Mouse (Mus musculus) CH12.LX (cell line): Measurements from ENCODE around the gene Dnaja3. TPM values are rescaled to one million over a fixed set of nuclear protein-coding genes. Genes with fewer than 3 reads are reported as not detected.

ENCODE experiments used
- DNase-seq: peaks from one replicate; pipeline ENCODE4 v3.0.0-alpha.2; 2013; ENCODE audit errors: extremely low read depth
- H3K27ac ChIP-seq: 2 replicates; pipeline ENCODE4 v1.5.1; 2012; ENCODE audit warnings: low read depth, mild to moderate bottlenecking, control low read depth, moderate library complexity; ENCODE audit not compliant: insufficient read depth
- H3K27me3 ChIP-seq: replicated peaks from 2 replicates; pipeline ENCODE3; 2012; ENCODE audit warnings: inconsistent platforms
- H3K36me3 ChIP-seq, 2 experiments: replicated peaks in 1 of 2; 2 replicates each; pipeline versions ENCODE3 to v1.6.1; 2012; ENCODE audit warnings: inconsistent platforms in 1 of 2, low read length in 1 of 2, mild to moderate bottlenecking in 1 of 2, mixed read lengths in 1 of 2, moderate library complexity in 1 of 2; ENCODE audit not compliant: control insufficient read depth in 1 of 2, insufficient read depth in 1 of 2
- H3K4me1 ChIP-seq, 2 experiments: 2 replicates each; pipeline ENCODE4 v1.6.1; 2012; ENCODE audit warnings: inconsistent platforms in 1 of 2, moderate library complexity in 1 of 2; ENCODE audit not compliant: insufficient read depth in 2 of 2, control insufficient read depth in 1 of 2
- H3K4me2 ChIP-seq: 2 replicates; pipeline ENCODE4 v1.6.1; 2012; ENCODE audit warnings: low read depth, mild to moderate bottlenecking, control low read depth; ENCODE audit not compliant: poor library complexity, insufficient read depth, severe bottlenecking
- H3K4me3 ChIP-seq, 3 experiments: fragments of 150-350 bp in 1 of 3; sonication (generic) in 1 of 3; replicated peaks in 1 of 3; 2 replicates each; pipeline versions ENCODE3 to v1.5.1; 2011 to 2012; ENCODE audit warnings: low read depth in 2 of 3, low read length in 2 of 3, mild to moderate bottlenecking in 2 of 3, moderate library complexity in 2 of 3, control low read depth in 1 of 3, improper control_type of control experiment in 1 of 3, inconsistent platforms in 1 of 3, mixed read lengths in 1 of 3; ENCODE audit not compliant: poor library complexity in 1 of 3
- H3K79me2 ChIP-seq: replicated peaks from 2 replicates; pipeline ENCODE4 v1.6.1; 2012; ENCODE audit warnings: mild to moderate bottlenecking, moderate library complexity; ENCODE audit not compliant: control insufficient read depth, poor library complexity, insufficient read depth, severe bottlenecking; ENCODE audit errors: extremely low read depth
- H3K9ac ChIP-seq: 2 replicates; pipeline ENCODE4 v1.6.1; 2012; ENCODE audit warnings: low read depth, mild to moderate bottlenecking, control low read depth, moderate library complexity; ENCODE audit not compliant: insufficient read depth
- H3K9me3 ChIP-seq: replicated peaks from 2 replicates; pipeline ENCODE3; 2012; ENCODE audit warnings: low read length, inconsistent platforms, mixed read lengths
- CHD1 ChIP-seq: IDR thresholded peaks from 2 replicates; pipeline ENCODE4 v1.6.1; 2012; ENCODE audit warnings: low read depth, low read length, improper control_type of control experiment, inconsistent platforms
- E2F4 ChIP-seq: IDR thresholded peaks from 2 replicates; pipeline ENCODE4 v1.6.1; 2011; ENCODE audit warnings: low read depth, low read length, improper control_type of control experiment; ENCODE audit not compliant: insufficient replicate concordance
- EP300 ChIP-seq: IDR thresholded peaks from 2 replicates; pipeline ENCODE4 v1.6.1; 2011; ENCODE audit warnings: low read length, improper control_type of control experiment
- ETS1 ChIP-seq: conservative IDR thresholded peaks from 2 replicates; pipeline ENCODE4 v1.6.1; 2012; ENCODE audit warnings: low read depth, mild to moderate bottlenecking, inconsistent platforms, low read length, improper control_type of control experiment, moderate library complexity
- JUN ChIP-seq: IDR thresholded peaks from 2 replicates; pipeline ENCODE4 v1.6.1; 2011; ENCODE audit warnings: low read depth, mild to moderate bottlenecking, low read length, improper control_type of control experiment, moderate library complexity; ENCODE audit not compliant: insufficient read depth
- JUND ChIP-seq: conservative IDR thresholded peaks from 2 replicates; pipeline ENCODE4 v1.6.1; 2011; ENCODE audit warnings: low read depth, low read length, improper control_type of control experiment
- MAFK ChIP-seq: IDR thresholded peaks from 2 replicates; pipeline ENCODE4 v1.6.1; 2011; ENCODE audit warnings: low read length, improper control_type of control experiment; ENCODE audit not compliant: insufficient replicate concordance
- MAX ChIP-seq: IDR thresholded peaks from 2 replicates; pipeline ENCODE4 v1.6.1; 2011; ENCODE audit warnings: low read length, improper control_type of control experiment
- MAZ ChIP-seq: IDR thresholded peaks from 2 replicates; pipeline ENCODE4 v1.6.1; 2012; ENCODE audit warnings: low read depth, mild to moderate bottlenecking, inconsistent platforms, low read length, improper control_type of control experiment, moderate library complexity
- MYC ChIP-seq: IDR thresholded peaks from 2 replicates; pipeline ENCODE4 v1.6.1; 2011; ENCODE audit warnings: low read depth, mild to moderate bottlenecking, improper control_type of control experiment, low read length
- PAX5 ChIP-seq: IDR thresholded peaks from 2 replicates; pipeline ENCODE4 v1.6.1; 2012; ENCODE audit warnings: low read length, inconsistent platforms, mixed read lengths
- POLR2AphosphoS2 ChIP-seq: IDR thresholded peaks from 2 replicates; pipeline ENCODE4 v1.6.1; 2011; ENCODE audit warnings: low read depth, low read length, improper control_type of control experiment
- SIN3A ChIP-seq: IDR thresholded peaks from 2 replicates; pipeline ENCODE4 v1.6.1; 2012; ENCODE audit warnings: low read length, improper control_type of control experiment, inconsistent platforms
- TBP ChIP-seq: conservative IDR thresholded peaks from 2 replicates; pipeline ENCODE4 v1.6.1; 2011; ENCODE audit warnings: low read depth, low read length, improper control_type of control experiment
- UBTF ChIP-seq: IDR thresholded peaks from 2 replicates; pipeline ENCODE4 v1.6.1; 2012; ENCODE audit warnings: low read depth, mild to moderate bottlenecking, inconsistent platforms, low read length, improper control_type of control experiment, moderate library complexity
- USF2 ChIP-seq: conservative IDR thresholded peaks from 2 replicates; pipeline ENCODE4 v1.6.1; 2011; ENCODE audit warnings: low read depth, low read length, improper control_type of control experiment
- ZC3H11A ChIP-seq: IDR thresholded peaks from 2 replicates; pipeline ENCODE4 v1.6.1; 2012; ENCODE audit warnings: low read depth, mild to moderate bottlenecking, inconsistent platforms, low read length, improper control_type of control experiment
- ZMIZ1 ChIP-seq: IDR thresholded peaks from 2 replicates; pipeline ENCODE4 v1.6.1; 2012; ENCODE audit warnings: low read depth, mild to moderate bottlenecking, inconsistent platforms, low read length, improper control_type of control experiment
- dilution Hi-C: fragments of 300-500 bp; cut with MboI; formaldehyde crosslinking; loops from 2 replicates; pipeline ENCODE4 v1.14.3; 2020; ENCODE audit warnings: low sequenced_read_pairs; ENCODE audit not compliant: extremely low pct_unique_long_range_greater_than_20kb, extremely low pct_ligation_motif_present
- in situ Hi-C: fragments of 300-500 bp; cut with MboI; formaldehyde crosslinking; loops from 3 replicates; pipeline ENCODE4 v1.14.3; 2019; ENCODE audit warnings: low sequenced_read_pairs, low pct_ligation_motif_present, low pct_unique_long_range_greater_than_20kb, mixed read lengths
- polyA plus RNA-seq: library from polyadenylated mRNA; unstranded; fragments of >175 nt; gene quantifications from 2 replicates; pipeline ENCODE4 v1.2.1, GENCODE M21; 2012; ENCODE audit warnings: low read depth; ENCODE audit not compliant: insufficient read length
- total RNA-seq, 2 experiments: library from RNA; depleted of rRNA; stranded (reverse); fragments of 300-350 nt in 1 of 2; fragments of >200 nt in 1 of 2; gene quantifications; 2 replicates each; pipeline ENCODE4 v1.2.3; 2012 to 2014

Dnaja3 gene
- total and polyA plus RNA-seq, 3 experiments, result 56.6 to 85.3 (median 80.4) TPM

GRCm38 (mm10) chr16:4642937-4643336 is 3.1 kb downstream of the Dnaja3 start:
- Histone ChIP-seq H3K36me3 (peaks cover 12 to 80% of the 10 kb centered on the region in 2 experiments), H3K4me1 (peaks cover 16 to 32% of the 10 kb centered on the region in 2 experiments), H3K4me2 (no peak overlapping the region), H3K9ac (no peak overlapping the region), H3K27ac (no peak overlapping the region), H3K27me3 (no peaks in the 10 kb centered on the region), H3K4me3 (no peak overlapping the region), H3K79me2 (no peaks in the 10 kb centered on the region), H3K9me3 (no peaks in the 10 kb centered on the region)
- dilution Hi-C loops (no loop called here), in situ Hi-C loops (loop anchor here (25.0 kb wide), 1 partner anchor 494 kb away; the partner anchor contains the start of genes Ppl and Sec14l5)
- TF ChIP-seq MAZ, result no peak
- no peak for TF ChIP-seq SIN3A
- no peak for TF ChIP-seq TBP
- TF ChIP-seq POLR2AphosphoS2, result no peak
- TF ChIP-seq MAX, result no peak
- TF ChIP-seq ETS1, result no peak
- TF ChIP-seq ZC3H11A, result no peak
- TF ChIP-seq PAX5, result no peak
- no peak for TF ChIP-seq EP300
- no peak for TF ChIP-seq MYC
- no peak for TF ChIP-seq JUND
- no peak for TF ChIP-seq E2F4
- TF ChIP-seq USF2, result no peak
- no peak for DNase-seq

DNA sequence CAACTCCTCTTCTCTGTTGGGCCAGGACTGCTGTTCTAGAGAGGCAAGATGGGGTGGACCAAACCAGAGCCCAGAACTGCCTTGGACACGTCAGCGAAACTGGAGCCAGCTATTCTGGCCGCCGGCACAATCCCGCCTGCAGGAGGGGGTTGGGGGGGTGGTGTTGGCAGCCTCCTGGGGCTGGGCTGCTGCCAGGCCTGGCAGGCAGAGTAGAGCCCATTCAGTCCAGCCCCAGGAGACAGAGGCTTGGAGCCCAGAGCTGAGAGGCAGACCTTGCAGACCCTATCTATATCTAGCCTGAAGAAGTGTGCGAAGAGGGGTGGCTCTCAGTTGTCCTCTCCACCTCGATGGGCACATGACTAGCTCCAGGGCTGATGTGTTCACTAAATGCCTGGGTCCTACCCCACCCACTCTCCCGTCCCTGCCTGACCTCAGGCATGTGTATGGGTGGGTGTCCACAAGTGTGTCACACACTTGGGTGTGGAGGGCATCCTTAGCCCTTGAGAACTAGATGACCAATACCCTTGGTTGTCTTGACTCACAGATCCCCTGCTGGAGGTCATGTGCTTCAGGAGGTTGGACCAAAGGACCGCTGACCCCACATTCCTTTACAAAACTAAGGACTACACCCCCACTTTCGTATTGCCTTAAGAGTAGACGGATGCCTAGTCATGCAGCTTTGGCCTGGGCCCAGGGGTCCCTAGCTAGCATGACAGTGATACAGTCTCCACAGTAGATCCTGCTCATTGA is 4.1 kb downstream of the Dnaja3 start:
- H3K79me2 ChIP-seq, result no peaks in the 10 kb centered on the region
- H3K9me3 ChIP-seq, result no peaks in the 10 kb centered on the region
- peaks cover 16 to 31% of the 10 kb centered on the region in 2 experiments for H3K4me1 ChIP-seq
- no peak overlapping the region for H3K27ac ChIP-seq
- H3K36me3 ChIP-seq, result peaks cover 17 to 81% of the 10 kb centered on the region in 2 experiments
- in situ Hi-C loops (loop anchor here (25.0 kb wide), 1 partner anchor 493 kb away; the partner anchor contains the start of genes Ppl and Sec14l5), dilution Hi-C loops (no loop called here)
- H3K4me3 ChIP-seq, result no peak overlapping the region
- no peaks in the 10 kb centered on the region for H3K27me3 ChIP-seq
- TF ChIP-seq UBTF (no peak), CHD1 (no peak), JUN (no peak), ZMIZ1 (no peak), MAFK (no peak)
- DNase-seq, result no peak
- H3K4me2 ChIP-seq, result no peak overlapping the region
- no peak overlapping the region for H3K9ac ChIP-seq
